Mouse (Mus musculus): ENCODE data around the gene Olfr101. TPM values are rescaled to one million over a fixed set of nuclear protein-coding genes. Genes with fewer than 3 reads are reported as not detected.
A peak's percentile ranks its signal among the peaks of the same experiment; 100 is the strongest.

Olfr101 gene
- polyA plus RNA-seq, 1 experiment from 2014 or later = not detected

- Histone ChIP-seq H3K36me3 (ENCODE audit: control insufficient read depth, insufficient read depth, low read length) (no peaks in the 10 kb centered on the region), H3K4me3 (ENCODE audit: low read depth, low read length) (no peak overlapping the region), H3K9me3 (ENCODE audit: control insufficient read depth, low read length) (no peaks in the 10 kb centered on the region), H3K4me2 (ENCODE audit: low read depth, severe bottlenecking) (no peak overlapping the region), H3K9ac (ENCODE audit: low read length) (no peak overlapping the region), H3K27me3 (ENCODE audit: control insufficient read depth, insufficient read depth, low read length) (no peaks in the 10 kb centered on the region), H3K27ac (replicated peaks; ENCODE audit: low read depth, low read length) (no peak overlapping the region), H3K4me1 (ENCODE audit: control insufficient read depth, insufficient read depth, low read length) (no peaks in the 10 kb centered on the region)
- no peak for ATAC-seq (ENCODE audit: insufficient number of reproducible peaks, low FRiP score, low TSS enrichment, low read depth)
- DNase-seq (ENCODE audit: low spot score) = no peak
- 84% methylated on average over 2 of the region's 2 CpGs for WGBS
Observed at GRCm38 (mm10) chr17:37275626-37276248, 28.4 kb downstream of the Olfr101 start.

GRCm38 (mm10) chr17:37270702-37271092 is 33.4 kb downstream of the Olfr101 start:
- ATAC-seq (ENCODE audit: insufficient number of reproducible peaks, low FRiP score, low TSS enrichment, low read depth) = peak; percentile 53
- Histone ChIP-seq H3K4me2 (ENCODE audit: low read depth, severe bottlenecking) (peak overlapping the region; percentile 77; the same call in 1 of the 2 replicates), H3K9me3 (ENCODE audit: control insufficient read depth, low read length) (no peaks in the 10 kb centered on the region), H3K9ac (ENCODE audit: low read length) (no peak overlapping the region), H3K27ac (replicated peaks; ENCODE audit: low read depth, low read length) (no peak overlapping the region), H3K4me3 (ENCODE audit: low read depth, low read length) (peak overlapping the region; percentile 41; the same call in 1 of the 2 replicates), H3K4me1 (ENCODE audit: control insufficient read depth, insufficient read depth, low read length) (no peaks in the 10 kb centered on the region), H3K27me3 (ENCODE audit: control insufficient read depth, insufficient read depth, low read length) (no peaks in the 10 kb centered on the region), H3K36me3 (ENCODE audit: control insufficient read depth, insufficient read depth, low read length) (no peaks in the 10 kb centered on the region)
- no peak for DNase-seq (ENCODE audit: low spot score)
- WGBS = 65% methylated on average over 8 of the region's 8 CpGs

- no peak within 1 kb of the TSS for H3K27ac ChIP-seq (replicated peaks; ENCODE audit: low read depth, low read length)
- ATAC-seq (ENCODE audit: insufficient number of reproducible peaks, low FRiP score, low TSS enrichment, low read depth) = peak; percentile 94
- WGBS = 5% methylated on average over 26 of the region's 26 CpGs
Observed at GRCm38 (mm10) chr17:37270058-37270701, 33.9 kb downstream of the Olfr101 start, which contains the start of gene H2-M3. Gene H2-M3, plus strand, starts transcription at chr17:37270220.

GRCm38 (mm10) chr17:37263626-37264025 is 40.5 kb downstream of the Olfr101 start, which contains the start of gene Olfr98:
Gene Olfr98, minus strand, starts transcription at chr17:37263749.
- Histone ChIP-seq H3K27me3 (ENCODE audit: control insufficient read depth, insufficient read depth, low read length) (no peaks in the 10 kb centered on the region), H3K4me2 (ENCODE audit: low read depth, severe bottlenecking) (no peak within 1 kb of the TSS), H3K36me3 (ENCODE audit: control insufficient read depth, insufficient read depth, low read length) (no peaks in the 10 kb centered on the region), H3K27ac (replicated peaks; ENCODE audit: low read depth, low read length) (no peak within 1 kb of the TSS), H3K9ac (ENCODE audit: low read length) (no peak within 1 kb of the TSS), H3K9me3 (ENCODE audit: control insufficient read depth, low read length) (no peaks in the 10 kb centered on the region), H3K4me1 (ENCODE audit: control insufficient read depth, insufficient read depth, low read length) (no peaks in the 10 kb centered on the region), H3K4me3 (ENCODE audit: low read depth, low read length) (no peak within 1 kb of the TSS)
- DNase-seq (ENCODE audit: low spot score) (no peak), ATAC-seq (ENCODE audit: insufficient number of reproducible peaks, low FRiP score, low TSS enrichment, low read depth) (no peak)
- WGBS = 94% methylated on average over 1 of the region's 1 CpGs

More at GRCm38 (mm10) chr17:37270058-37270701, 33.9 kb downstream of the Olfr101 start, which contains the start of gene H2-M3:
- H3K4me3 ChIP-seq (ENCODE audit: low read depth, low read length) = peak within 1 kb of the TSS; percentile 41
- peak within 1 kb of the TSS; percentile 77 for H3K4me2 ChIP-seq (ENCODE audit: low read depth, severe bottlenecking)
- H3K36me3 ChIP-seq (ENCODE audit: control insufficient read depth, insufficient read depth, low read length) = no peaks in the 10 kb centered on the region
- no peaks in the 10 kb centered on the region for H3K9me3 ChIP-seq (ENCODE audit: control insufficient read depth, low read length)
- no peaks in the 10 kb centered on the region for H3K4me1 ChIP-seq (ENCODE audit: control insufficient read depth, insufficient read depth, low read length)
- no peak within 1 kb of the TSS for H3K9ac ChIP-seq (ENCODE audit: low read length)
- H3K27me3 ChIP-seq (ENCODE audit: control insufficient read depth, insufficient read depth, low read length) = no peaks in the 10 kb centered on the region
- peak; percentile 94 for DNase-seq (ENCODE audit: low spot score)

GRCm38 (mm10) chr17:37250544-37250943 is 53.6 kb downstream of the Olfr101 start:
- H3K4me3 ChIP-seq (ENCODE audit: low read depth, low read length) = no peak overlapping the region
- H3K4me1 ChIP-seq (ENCODE audit: control insufficient read depth, insufficient read depth, low read length) = no peaks in the 10 kb centered on the region
- H3K27me3 ChIP-seq (ENCODE audit: control insufficient read depth, insufficient read depth, low read length) = no peaks in the 10 kb centered on the region
- ATAC-seq (ENCODE audit: insufficient number of reproducible peaks, low FRiP score, low TSS enrichment, low read depth) (no peak), DNase-seq (ENCODE audit: low spot score) (no peak)
- H3K27ac ChIP-seq (replicated peaks; ENCODE audit: low read depth, low read length) = no peak overlapping the region
- H3K9me3 ChIP-seq (ENCODE audit: control insufficient read depth, low read length) = no peaks in the 10 kb centered on the region
- no peak overlapping the region for H3K9ac ChIP-seq (ENCODE audit: low read length)
- 4% methylated on average over 1 of the region's 1 CpGs for WGBS
- no peak overlapping the region for H3K4me2 ChIP-seq (ENCODE audit: low read depth, severe bottlenecking)
- H3K36me3 ChIP-seq (ENCODE audit: control insufficient read depth, insufficient read depth, low read length) = no peaks in the 10 kb centered on the region

GRCm38 (mm10) chr17:37249460-37249859 is 54.7 kb downstream of the Olfr101 start:
- H3K27ac ChIP-seq (replicated peaks; ENCODE audit: low read depth, low read length) = no peak overlapping the region
- H3K4me1 ChIP-seq (ENCODE audit: control insufficient read depth, insufficient read depth, low read length) = no peaks in the 10 kb centered on the region
- no peak overlapping the region for H3K9ac ChIP-seq (ENCODE audit: low read length)
- no peaks in the 10 kb centered on the region for H3K36me3 ChIP-seq (ENCODE audit: control insufficient read depth, insufficient read depth, low read length)
- H3K9me3 ChIP-seq (ENCODE audit: control insufficient read depth, low read length) = no peaks in the 10 kb centered on the region
- H3K27me3 ChIP-seq (ENCODE audit: control insufficient read depth, insufficient read depth, low read length) = no peaks in the 10 kb centered on the region
- DNase-seq (ENCODE audit: low spot score) = no peak
- H3K4me3 ChIP-seq (ENCODE audit: low read depth, low read length) = no peak overlapping the region
- no peak overlapping the region for H3K4me2 ChIP-seq (ENCODE audit: low read depth, severe bottlenecking)
- no peak for ATAC-seq (ENCODE audit: insufficient number of reproducible peaks, low FRiP score, low TSS enrichment, low read depth)

Other genes starting within 250 kb of the Olfr101 start
- 0.09 TPM in 1 of 2 replicates, not detected in the other for gene Olfr90, start 215.8 kb downstream of the Olfr101 start, polyA plus RNA-seq (2014; fragmentation: Nextera tagmentation; extraction: Ambion mirVana)
- 0.14 TPM in 1 of 2 replicates, not detected in the other for gene Olfr91, start 206.0 kb downstream of the Olfr101 start, polyA plus RNA-seq (2014; fragmentation: Nextera tagmentation; extraction: Ambion mirVana)
- not detected in 2 replicates for gene Olfr92, start 184.2 kb downstream of the Olfr101 start, polyA plus RNA-seq (2014; fragmentation: Nextera tagmentation; extraction: Ambion mirVana)
- gene Olfr93, start 142.8 kb downstream of the Olfr101 start, polyA plus RNA-seq (2014; fragmentation: Nextera tagmentation; extraction: Ambion mirVana) = not detected in 2 replicates
- gene Ubd, start 110.4 kb downstream of the Olfr101 start, polyA plus RNA-seq (2014; fragmentation: Nextera tagmentation; extraction: Ambion mirVana) = not detected in 2 replicates
- not detected in 2 replicates for gene Olfr94, start 103.3 kb downstream of the Olfr101 start, polyA plus RNA-seq (2014; fragmentation: Nextera tagmentation; extraction: Ambion mirVana)
- not detected in 2 replicates for gene Olfr95, start 91.2 kb downstream of the Olfr101 start, polyA plus RNA-seq (2014; fragmentation: Nextera tagmentation; extraction: Ambion mirVana)
- gene Olfr96, start 84.2 kb downstream of the Olfr101 start, polyA plus RNA-seq (2014; fragmentation: Nextera tagmentation; extraction: Ambion mirVana) = not detected in 2 replicates
- not detected in 2 replicates for gene Olfr97, start 67.0 kb downstream of the Olfr101 start, polyA plus RNA-seq (2014; fragmentation: Nextera tagmentation; extraction: Ambion mirVana)
- not detected in 2 replicates for gene Olfr98, start 40.6 kb downstream of the Olfr101 start, polyA plus RNA-seq (2014; fragmentation: Nextera tagmentation; extraction: Ambion mirVana)
- gene H2-M3, start 34.1 kb downstream of the Olfr101 start, polyA plus RNA-seq (2014; fragmentation: Nextera tagmentation; extraction: Ambion mirVana) = 0.95 and 1.3 TPM in 2 replicates
- not detected in 2 replicates for gene Olfr99, start 20.9 kb downstream of the Olfr101 start, polyA plus RNA-seq (2014; fragmentation: Nextera tagmentation; extraction: Ambion mirVana)
- not detected in 2 replicates for gene Olfr102, start 12.7 kb upstream of the Olfr101 start, polyA plus RNA-seq (2014; fragmentation: Nextera tagmentation; extraction: Ambion mirVana)
- gene Olfr103, start 35.4 kb upstream of the Olfr101 start, polyA plus RNA-seq (2014; fragmentation: Nextera tagmentation; extraction: Ambion mirVana) = not detected in 2 replicates
- gene Olfr104-ps, start 55.3 kb upstream of the Olfr101 start, polyA plus RNA-seq (2014; fragmentation: Nextera tagmentation; extraction: Ambion mirVana) = not detected in 2 replicates
- gene Olfr105-ps, start 74.7 kb upstream of the Olfr101 start, polyA plus RNA-seq (2014; fragmentation: Nextera tagmentation; extraction: Ambion mirVana) = not detected in 2 replicates
- gene Olfr106-ps, start 86.1 kb upstream of the Olfr101 start, polyA plus RNA-seq (2014; fragmentation: Nextera tagmentation; extraction: Ambion mirVana) = not detected in 2 replicates
- gene Olfr107, start 94.9 kb upstream of the Olfr101 start, polyA plus RNA-seq (2014; fragmentation: Nextera tagmentation; extraction: Ambion mirVana) = not detected in 2 replicates
- not detected in 2 replicates for gene Olfr108, start 141.2 kb upstream of the Olfr101 start, polyA plus RNA-seq (2014; fragmentation: Nextera tagmentation; extraction: Ambion mirVana)
- not detected in 2 replicates for gene Olfr109, start 154.6 kb upstream of the Olfr101 start, polyA plus RNA-seq (2014; fragmentation: Nextera tagmentation; extraction: Ambion mirVana)
- gene H2-M2, start 179.2 kb upstream of the Olfr101 start, polyA plus RNA-seq (2014; fragmentation: Nextera tagmentation; extraction: Ambion mirVana) = not detected in 2 replicates
- gene Olfr110, start 188.2 kb upstream of the Olfr101 start, polyA plus RNA-seq (2014; fragmentation: Nextera tagmentation; extraction: Ambion mirVana) = not detected in 2 replicates
- gene Olfr111, start 203.7 kb upstream of the Olfr101 start, polyA plus RNA-seq (2014; fragmentation: Nextera tagmentation; extraction: Ambion mirVana) = not detected in 2 replicates